Mouse (Mus musculus) gastrocnemius, postnatal 25 days (tissue): ENCODE results near the gene Zfp341. TPM values are rescaled to one million over a fixed set of nuclear protein-coding genes. Genes with fewer than 3 reads are reported as not detected.

Experiments used
- DNase-seq: peaks from one replicate; pipeline ENCODE4 v3.0.0; 2022
- total RNA-seq, 2 experiments: library from RNA; stranded (reverse); gene quantifications; 1 replicate in 1 of 2; 2 replicates in 1 of 2; pipeline ENCODE4 v1.2.3; 2021

Gene Zfp341
- total RNA-seq, 2 experiments from 2014 or later = 2.2 to 2.5 TPM

DNA sequence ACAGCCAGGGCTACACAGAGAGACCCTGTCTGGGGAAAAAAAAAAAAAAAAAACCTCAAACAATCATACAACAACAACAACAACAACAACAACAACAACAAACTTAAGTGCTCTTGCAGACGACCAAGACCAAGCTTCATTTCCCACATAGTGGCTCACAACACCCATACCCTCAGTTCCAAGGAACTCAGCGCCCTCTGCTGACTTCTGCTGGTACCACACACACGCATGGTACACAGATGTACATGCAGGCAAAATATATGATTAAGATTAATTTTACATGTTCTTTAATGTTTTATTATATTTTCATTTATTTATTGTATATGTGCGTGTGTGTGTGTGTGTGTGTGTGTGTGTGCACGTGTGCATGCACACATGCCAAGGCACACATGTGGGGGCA lies 26.7 kb upstream of the Zfp341 start:
- DNase-seq = no peak

DNA sequence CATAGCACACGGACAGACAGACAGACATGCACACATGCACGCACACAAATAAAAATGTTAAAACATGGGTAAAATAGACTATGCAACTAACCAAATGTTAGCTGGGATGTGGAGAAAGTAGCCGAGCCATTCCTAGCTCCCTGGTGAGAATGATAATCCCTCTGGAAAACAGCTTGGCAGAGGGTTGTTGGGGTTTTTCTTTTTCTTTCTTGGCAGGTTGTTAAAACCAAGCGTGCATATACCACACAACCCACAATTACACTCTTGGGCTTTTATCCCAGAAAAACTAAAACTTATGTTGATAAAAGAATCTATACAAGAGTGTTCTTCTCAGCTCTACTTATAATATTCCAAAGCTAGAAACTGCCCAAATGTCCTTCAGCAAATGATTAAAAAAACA lies 24.0 kb upstream of the Zfp341 start:
- no peak for DNase-seq

DNA sequence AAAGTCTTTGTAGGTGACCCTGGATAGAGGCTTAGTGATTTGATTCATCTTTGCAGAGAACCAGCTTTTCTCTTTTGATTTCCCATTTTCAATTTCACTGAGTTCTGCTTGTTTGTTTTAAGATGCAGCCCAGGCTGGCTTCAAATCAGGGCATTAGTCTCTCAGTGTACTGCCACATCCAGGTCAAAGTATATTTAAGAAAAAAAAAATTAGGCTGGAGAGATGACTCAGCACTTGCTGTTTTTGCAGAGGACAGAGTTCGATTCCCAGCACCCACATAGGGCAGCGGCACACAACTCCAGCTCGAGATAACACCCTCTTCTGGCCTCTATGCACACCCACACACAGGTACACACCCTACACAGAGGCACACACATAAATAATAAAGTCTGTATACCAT lies 21.9 kb upstream of the Zfp341 start:
- DNase-seq = no peak

DNA sequence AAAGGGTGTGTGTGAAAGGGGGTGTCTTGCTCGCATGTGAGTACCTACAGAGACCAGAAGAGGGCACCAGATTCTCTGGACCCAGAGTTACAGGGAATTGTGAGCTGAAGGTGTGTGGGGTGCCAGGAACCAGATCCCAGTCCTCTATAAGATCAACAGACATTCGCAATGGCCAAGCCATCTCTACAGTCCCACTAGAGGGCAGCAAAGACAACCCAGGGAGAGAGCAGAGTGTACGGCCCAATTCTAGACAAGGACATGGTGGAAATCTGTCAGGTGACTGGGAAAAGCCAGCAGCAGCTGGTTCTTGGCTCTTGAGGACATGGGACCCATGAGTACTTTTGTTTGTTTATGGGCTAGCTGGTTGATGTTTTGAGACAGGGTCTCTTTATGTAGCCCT lies 20.1 kb upstream of the Zfp341 start:
- no peak for DNase-seq

DNA sequence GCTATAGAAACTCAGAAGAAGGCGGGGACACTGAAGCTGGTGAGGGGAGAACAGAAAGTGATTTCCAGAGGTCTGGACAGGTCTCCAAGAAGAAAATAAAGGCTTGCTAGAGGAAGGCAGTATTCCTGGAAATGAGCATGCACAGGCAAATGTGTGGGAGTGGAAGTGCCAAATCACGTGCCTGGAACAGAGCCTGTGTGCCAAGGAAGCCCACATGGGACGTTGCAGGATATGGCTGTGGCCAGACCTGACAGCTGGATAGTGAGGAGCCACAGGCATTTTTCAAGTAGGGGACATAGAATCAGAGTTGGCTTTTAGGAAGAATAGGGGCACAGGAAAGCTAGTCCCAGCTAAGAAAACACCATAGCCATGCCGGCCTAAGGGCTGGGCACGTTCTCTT lies 17.3 kb upstream of the Zfp341 start:
- no peak for DNase-seq

DNA sequence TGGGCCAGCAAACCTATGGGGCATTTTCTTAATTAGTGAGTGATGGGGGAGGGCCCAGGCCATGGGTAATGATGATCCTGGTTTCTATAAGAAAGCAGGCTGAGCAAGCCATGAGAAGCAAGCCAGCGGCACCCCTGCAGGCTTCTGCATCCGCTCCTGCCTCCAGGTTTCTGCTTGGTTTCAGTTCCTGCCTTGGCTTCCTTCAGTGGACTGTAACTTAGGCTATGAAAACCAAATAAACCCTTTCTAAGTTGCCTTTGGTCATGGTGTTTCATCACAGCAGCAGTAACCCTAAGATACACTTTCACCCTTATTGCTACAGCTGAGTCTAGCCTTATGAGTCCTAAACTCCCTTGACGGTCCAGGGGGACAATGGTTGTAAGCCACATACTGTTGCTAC lies 15.7 kb upstream of the Zfp341 start:
- no peak for DNase-seq

DNA sequence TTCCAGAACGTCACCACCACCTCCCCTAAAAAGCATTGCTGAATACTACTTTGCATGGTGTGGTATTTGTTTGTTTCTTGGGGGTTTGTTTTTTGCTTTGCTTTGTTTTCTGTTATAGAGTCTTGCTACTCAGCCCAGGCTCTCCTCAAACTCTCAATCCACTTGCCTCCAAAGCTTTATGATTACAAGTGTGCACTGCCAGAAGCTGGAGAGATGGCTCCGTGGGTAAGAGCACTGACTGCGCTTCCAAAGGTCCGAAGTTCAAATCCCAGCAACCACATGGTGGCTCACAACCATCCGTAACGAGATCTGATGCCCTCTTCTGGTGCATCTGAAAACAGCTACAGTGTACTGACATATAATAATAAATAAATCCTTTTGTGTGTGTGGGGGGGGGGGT lies 12.5 kb upstream of the Zfp341 start:
- no peak for DNase-seq

DNA sequence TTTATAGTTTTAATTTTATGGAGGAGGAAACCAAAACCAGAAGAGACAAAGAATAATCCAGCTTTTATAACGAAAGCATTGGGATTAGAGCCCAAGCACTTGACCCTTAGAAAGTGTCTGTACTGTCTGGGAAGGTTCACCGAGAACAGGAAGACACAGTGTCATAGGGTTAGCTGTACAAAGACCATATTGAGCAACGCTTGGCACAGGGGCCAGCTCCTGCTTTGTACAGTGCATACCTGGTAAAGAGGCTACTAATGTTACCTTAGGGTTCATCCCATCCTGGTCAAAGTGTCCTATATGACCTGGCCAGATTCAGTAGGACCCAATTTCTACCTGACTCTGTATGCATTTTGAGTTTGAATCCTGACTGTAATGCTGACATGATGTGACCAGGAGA lies 11.8 kb upstream of the Zfp341 start:
- no peak for DNase-seq

DNA sequence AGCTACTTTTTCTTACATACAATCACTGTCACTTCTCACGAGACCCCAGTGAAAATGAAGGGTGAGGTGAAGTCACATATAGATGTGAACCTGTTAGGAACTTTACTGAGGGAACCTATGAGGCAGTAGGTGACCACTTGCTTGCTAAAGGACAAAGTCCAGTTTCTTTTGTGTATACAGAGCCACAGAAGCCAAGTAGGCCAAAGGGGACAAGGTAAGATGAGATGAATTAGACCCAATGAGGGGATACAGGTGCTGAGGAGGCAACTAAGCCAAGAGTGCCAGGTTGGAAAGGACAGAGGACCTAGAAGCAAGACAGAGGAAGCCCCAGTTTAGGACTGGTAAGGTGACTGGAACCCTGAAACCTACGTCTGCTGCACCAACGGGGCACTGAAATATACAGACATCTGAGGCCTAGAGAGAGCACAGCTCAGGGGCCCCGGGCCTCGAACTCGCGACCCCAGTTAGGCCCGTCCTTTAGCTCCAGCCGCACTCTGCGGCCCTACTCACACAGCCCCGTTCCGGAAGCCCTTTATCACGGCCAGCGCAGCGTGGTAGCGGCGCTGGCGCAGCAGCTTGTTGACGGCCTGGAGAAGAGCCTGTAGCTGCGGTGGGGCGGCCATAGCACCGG lies 10.0 kb upstream of the Zfp341 start:
- DNase-seq = no peak

DNA sequence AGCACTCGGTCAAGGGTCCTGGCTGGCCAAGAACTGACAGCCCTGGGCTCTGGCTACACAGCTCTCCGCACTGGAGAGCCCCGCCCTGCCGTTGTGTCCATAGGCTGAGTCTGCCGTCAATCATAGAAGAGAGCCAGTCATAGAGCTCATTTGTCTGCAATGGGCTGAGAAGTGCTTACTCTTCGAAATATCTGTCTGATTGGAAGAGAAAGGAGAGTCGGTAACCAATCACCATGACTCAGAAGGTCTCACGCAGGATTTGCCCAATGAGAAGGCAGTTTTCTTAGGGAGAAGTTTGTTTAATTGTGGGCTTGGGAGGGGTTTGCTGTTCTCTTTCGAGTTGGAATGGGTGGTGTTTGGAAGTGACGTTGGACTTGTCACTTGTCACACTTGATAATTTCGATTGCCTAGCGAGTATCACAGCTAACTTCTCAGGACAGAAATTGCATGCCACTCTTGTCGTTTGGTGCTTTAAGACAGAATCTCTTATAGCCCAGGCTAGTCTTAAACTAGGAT lies 9.4 kb upstream of the Zfp341 start, which contains the start of gene Pxmp4:
Gene Pxmp4 (minus strand): TSS at position 71 of the 516 bp plus-strand sequence.
- DNase-seq = peak; percentile 99

DNA sequence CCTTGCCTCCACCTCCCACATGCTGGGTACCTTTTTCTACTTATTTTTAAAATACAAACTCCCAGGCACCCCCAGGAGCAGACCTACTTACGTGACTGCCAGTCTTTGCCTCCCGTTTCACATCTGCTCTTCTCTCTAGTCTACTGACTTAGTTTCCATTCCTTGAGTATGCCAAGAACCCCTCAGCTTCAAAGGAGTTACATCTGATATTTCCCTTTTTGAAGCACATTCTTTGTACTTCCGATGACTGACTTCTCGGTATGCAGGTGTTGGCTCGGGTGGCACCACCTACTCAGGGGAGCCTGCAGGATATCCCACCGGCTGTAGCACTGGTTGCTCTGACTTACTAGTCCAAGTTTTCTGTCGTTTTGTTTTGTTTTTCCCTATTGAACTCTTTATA lies 8.9 kb upstream of the Zfp341 start:
- DNase-seq = no peak

DNA sequence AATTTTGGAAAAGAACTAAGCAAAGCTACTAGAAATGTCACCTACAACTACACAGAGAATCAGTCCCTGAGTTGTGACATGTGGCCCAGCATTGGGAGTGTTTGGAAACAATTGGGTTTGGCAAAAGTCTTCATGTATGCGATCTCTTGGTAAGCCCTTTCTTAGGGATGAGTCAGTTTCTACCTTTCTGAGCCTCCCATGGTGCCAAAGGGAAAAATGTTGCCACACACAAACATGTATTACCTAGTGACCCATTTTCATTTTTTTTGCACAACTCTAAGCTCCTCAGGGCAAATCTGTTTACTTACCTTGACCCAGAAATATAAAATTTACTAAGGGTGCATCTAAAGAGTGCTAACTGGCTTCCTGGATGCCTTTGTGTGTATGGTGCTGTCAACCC lies 6.1 kb upstream of the Zfp341 start:
- DNase-seq = no peak

DNA sequence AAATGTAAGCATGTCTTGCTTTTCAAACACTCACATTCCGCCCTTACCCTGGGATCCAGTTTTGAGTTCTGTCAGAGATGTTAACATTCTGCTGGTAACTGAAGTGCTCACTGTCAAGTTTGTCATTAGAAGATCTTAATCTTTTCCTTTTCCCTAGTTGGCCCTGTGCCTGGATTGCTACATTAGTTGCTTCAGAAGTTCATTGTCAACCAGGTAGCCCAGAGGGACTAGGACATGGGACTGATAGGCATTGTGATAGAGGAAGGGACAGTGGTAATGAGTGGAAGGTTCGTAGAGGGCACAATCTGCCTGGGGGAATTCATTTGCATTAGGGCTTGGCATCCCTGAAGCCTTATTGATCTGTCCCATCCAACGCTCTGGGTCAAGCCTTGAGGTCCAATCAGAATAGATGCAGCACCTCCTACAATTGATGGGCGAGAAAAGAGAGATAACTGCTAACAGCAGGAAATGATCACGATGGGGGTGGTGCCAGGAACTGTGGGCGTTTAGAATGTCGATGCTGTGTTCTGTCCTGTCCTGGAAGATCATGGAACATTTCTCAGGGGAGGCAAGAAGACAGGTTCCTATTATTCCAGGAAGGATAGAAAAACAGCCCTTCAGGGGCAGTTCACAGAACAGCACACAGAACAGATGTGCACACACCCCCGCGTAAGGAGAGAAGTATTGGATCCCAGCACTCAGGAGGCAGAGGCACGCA lies 3.9 kb upstream of the Zfp341 start:
- DNase-seq = no peak

DNA sequence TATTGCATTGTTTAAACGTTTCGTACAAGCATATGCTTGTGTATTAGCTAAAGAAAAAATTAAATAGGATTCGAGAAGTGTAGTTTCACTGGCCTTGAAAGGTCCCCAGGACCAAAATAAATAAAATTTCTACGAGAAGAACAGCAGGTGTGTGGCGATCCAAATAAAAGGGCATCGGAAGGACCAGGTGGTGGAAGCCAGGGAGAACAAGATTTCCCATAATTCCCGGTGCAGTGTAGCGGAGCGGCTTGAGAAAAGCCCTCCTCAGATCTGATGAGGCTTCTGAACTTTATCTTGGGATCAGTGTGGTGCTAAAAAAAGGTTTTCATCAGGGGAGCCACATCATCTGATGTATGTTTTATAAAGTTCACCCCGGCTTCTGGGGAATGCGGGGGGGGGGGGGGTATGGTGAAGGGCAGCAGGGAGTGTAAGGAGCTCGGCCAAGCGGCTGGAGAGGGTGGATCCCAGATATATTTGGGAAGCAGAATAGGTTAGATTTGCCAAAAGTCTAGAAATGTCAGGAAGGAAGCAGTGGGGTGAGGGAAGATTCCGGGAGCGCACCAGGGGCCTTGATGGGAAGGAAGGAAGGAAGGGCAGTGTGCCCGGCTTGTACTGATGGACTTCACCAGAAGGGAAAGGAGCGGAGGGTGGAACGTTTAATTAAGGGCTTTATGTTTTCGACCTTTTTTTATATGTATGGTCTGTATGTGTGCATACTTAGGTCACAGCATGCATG lies 1.9 kb downstream of the Zfp341 start:
- DNase-seq = no peak

DNA sequence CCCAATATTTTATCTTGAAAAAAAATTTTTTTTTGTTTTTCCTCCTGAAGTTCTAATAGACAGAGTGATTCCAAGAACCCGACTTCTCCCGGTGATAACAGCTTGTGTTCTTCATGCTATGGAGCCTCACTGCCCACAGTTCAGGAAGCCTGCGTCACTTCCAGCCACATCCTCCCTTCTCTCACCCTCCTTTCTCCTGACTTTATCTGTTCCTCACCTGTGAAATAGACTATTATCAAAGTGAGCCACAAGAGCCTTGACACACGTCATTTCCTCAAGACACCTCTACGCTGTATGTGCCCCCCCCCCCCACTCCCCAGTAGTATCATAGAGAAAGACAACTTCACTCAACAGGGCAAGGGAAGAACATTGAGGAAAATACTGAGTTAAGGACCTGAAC lies 2.6 kb downstream of the Zfp341 start:
- no peak for DNase-seq

DNA sequence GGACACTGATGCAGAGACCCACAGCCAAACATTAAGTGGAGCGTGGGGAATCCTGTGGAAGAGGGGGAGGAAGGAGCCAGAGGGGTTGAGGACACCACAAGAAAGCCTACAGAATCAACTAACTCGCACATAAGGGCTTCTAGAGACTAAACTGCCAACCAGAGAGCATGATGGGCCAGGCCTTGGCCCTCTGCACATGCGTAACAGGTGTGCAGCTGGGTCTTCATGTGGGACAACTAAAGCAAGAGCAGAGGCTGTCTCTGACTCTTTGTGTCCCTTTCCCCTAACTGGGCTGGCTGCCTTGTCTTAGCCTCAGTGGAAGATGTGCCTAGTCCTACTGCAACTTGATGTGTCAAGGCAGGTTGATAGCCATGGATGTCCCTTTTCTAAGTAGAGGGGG lies 4.0 kb downstream of the Zfp341 start:
- no peak for DNase-seq

DNA sequence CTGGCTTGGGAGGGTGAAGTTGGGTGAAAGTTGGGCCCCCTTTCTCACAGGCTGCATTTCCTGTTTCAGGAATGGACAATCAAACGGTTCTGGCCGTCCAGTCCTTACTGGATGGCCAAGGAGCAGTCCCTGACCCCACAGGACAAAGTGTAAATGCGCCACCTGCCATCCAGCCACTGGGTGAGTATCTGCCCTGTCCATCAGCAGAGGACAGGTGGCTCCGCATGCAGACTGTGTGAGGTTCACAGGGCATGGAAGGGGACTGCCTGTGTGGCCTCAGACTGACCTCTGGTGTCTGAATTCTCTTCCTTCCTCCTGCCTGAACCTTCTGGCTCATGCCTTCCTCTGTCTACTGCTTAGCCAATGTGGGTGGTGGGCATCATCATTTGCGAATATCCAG lies 8.6 kb downstream of the Zfp341 start:
- no peak for DNase-seq

DNA sequence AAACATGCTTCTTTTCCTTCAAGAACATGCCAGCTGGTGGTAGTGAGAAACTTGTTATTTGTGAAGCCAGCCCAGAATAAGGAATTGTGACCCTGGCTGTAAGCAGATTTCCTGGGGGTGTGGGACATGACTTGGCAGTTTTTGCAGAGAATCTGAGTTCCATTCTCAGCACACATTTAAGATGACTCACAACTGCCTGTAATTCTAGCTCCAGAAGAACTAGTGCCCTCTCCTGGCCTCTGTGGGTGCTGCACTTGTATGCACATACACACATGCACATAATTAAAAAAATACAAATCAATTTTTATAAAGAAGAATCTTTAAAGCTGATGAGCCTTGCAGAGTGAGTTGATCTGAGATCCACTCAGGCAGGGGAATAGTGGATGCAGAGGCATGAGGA lies 11.0 kb downstream of the Zfp341 start:
- DNase-seq = no peak

DNA sequence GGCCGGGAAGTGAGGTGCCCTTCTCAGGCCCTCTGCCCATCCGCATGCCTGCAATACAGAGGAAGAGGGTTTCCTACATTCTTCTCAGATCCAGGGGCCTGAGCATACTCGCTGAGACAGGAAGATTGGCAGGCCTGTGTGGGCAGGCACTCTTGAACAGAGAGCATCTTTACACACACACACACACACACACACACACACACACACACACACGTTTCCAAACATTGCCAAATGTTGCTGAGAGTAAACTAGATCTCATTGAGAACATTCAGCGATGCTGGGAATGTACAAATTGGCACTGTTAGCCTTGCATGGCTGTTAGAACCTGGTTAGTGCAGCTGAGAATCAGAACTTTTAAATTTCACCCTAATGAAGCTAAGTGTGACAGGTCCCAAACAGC lies 17.4 kb downstream of the Zfp341 start:
- DNase-seq = no peak

DNA sequence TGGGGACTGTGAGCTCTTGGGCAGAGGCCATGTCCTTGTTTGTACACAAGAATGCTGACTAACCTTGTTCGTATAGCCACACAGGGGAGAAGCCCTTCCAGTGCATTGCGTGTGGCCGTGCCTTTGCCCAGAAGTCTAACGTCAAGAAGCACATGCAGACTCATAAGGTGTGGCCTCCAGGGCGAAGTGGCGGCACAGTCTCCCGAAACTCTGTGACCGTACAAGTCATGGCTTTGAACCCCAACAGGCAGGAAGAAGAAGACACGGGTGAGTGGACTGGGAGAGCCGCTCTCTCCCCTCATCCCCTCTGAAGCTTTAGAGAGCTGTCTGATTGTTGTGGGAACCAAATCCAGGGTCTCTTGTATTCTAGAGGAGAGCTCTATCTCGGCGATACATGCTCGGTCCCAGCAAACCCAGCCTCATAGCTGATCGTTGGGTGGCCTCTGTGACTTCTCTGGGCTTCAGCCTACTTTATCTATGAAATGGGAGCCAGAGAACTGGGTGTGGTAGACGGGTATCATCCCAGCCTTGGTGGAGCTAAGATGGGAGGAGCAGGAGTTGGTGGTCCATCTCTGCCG lies 19.2 kb downstream of the Zfp341 start:
- no peak for DNase-seq

DNA sequence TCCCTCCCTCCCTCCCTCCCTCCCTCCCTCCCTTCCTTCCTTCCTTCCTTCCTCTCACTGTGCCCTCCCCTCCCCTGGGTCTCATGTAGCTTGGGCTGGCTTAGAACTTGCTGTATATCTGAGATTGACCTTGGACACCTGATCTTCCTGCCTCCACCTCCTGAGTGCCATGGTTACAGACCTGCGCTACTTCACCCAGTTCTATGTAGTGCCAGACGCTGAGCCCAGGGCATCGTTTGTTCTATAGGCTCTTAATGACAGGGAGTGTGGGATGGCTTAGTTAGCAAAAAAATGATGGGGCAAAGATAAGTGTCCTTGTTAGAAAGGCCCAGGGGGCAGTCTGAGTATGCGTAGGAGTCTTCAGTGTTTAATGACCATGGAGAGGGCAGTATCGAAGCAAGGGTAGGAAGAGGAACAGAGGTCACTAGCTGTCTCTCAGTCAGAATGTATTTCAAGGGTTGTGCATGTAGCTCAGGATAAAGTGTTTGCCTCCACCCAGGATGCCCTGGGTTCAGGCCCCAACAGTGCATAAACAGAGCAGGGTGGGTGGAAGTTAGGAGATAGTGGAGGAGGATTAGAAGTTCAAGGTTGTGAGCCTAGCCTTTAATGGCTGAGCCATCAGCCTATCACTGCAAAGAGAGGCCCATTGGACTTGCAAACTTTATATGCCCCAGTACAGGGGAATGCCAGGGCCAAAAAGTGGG lies 20.1 kb downstream of the Zfp341 start:
- DNase-seq = no peak
